Mouse (Mus musculus): ENCODE data around the gene Nrxn1. TPM values are rescaled to one million over a fixed set of nuclear protein-coding genes. Genes with fewer than 3 reads are reported as not detected.
"Not testable (repeated sequence)": the region's sequence is repeated elsewhere in the genome, so short reads cannot be mapped to it uniquely, and the experiment has no call there.

The Nrxn1 gene
- polyA plus RNA-seq, 1 experiment from 2014 or later = 41.7 TPM

DNA sequence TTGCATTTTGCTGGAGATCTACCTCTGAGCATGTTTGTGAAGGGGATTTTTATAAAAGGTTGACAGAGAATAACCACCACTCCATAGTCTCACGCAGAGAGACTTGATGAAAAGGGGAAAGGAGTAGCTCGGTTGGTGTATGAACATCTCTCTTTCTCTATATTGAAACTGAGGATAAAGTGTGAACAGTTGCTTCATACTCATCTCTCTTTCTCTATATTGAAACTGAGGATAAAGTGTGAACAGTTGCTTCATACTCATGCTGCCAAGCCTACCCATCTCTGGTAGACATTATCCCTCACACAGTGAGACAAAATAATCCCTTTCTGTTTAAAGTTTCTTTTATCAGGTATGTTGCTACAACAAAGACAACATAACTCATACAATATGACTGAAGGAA, 854.4 kb downstream of the Nrxn1 start:
- H3K4me3 ChIP-seq (replicated peaks) = no peak overlapping the region
- no peak overlapping the region for H3K9ac ChIP-seq
- H3K4me1 ChIP-seq = no peaks in the 10 kb centered on the region
- H3K9me3 ChIP-seq = no peaks in the 10 kb centered on the region
- H3K36me3 ChIP-seq (replicated peaks) = no peaks in the 10 kb centered on the region
- H3K27me3 ChIP-seq = no peaks in the 10 kb centered on the region
- WGBS = 94% methylated on average over 2 of the region's 2 CpGs
- H3K4me2 ChIP-seq = no peak overlapping the region
- H3K27ac ChIP-seq = no peak overlapping the region
- no peak for ATAC-seq (ENCODE audit: low FRiP score)

DNA sequence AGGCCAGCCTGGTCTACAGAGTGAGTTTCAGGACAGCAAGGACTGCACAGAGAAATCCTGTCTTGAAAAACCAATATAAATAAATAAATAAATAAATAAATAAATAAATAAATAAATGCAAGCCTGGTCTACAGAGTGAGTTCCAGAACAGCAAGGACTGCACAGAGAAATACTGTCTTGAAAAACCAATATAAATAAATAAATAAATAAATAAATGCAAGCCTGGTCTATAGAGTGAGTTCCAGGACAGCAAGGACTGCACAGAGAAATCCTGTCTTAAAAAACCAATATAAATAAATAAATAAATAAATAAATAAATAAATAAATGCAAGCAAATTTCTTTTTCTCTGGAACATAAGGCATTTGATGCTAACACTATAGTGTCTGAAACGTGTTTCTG, 857.2 kb downstream of the Nrxn1 start:
- not testable (repeated sequence) for H3K27ac ChIP-seq; H3K27me3 ChIP-seq; H3K4me2 ChIP-seq; H3K9me3 ChIP-seq; H3K4me1 ChIP-seq; H3K9ac ChIP-seq; H3K4me3 ChIP-seq (replicated peaks); H3K36me3 ChIP-seq (replicated peaks)
- 0 out of 2 replicates have a peak, but pooled peaks have one; percentile 39 for ATAC-seq (ENCODE audit: low FRiP score)
- 72% methylated on average over 1 of the region's 1 CpGs for WGBS

DNA sequence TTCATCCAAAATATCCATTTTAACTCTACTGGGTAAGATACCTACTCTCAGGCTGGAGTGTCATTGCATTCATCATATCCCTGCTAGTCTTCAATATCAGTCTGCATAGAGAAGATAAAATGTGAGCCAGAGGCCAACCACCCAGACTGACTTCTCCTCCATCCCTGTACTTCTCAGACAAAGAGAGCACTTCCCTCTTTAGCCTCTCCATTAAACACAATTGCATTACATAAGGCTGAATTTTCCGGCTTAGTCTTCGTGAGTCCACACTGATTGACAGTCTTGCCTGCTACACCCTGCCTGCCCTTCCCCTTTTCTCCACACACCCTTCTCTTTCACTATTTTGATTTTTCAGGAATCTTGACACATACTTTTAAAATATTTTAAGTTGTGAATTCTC, 858.1 kb downstream of the Nrxn1 start:
- H3K36me3 ChIP-seq (replicated peaks) = no peaks in the 10 kb centered on the region

DNA sequence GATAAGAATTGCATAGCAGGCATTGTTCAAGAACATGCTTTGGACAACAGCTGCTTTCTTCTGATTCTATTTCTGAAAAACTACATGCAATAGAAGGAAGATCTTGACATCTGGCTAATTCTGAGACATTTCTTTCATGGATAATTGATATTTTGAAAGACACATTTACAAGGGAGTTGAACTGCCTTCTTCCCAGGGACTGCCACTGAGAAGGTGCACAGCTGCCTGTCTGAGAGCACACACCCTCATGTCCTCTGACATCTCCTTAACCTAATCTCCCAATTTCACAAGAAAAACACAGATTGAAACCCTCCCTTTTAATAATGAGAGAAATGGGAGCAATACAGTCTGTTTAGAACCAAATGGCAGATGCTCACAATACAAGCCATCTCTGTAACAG, 884.3 kb downstream of the Nrxn1 start:
- H3K4me1 ChIP-seq = peaks cover 4% of the 10 kb centered on the region; the same call in 1 of the 2 replicates
- H3K4me3 ChIP-seq (replicated peaks) = no peak overlapping the region
- no peaks in the 10 kb centered on the region for H3K9me3 ChIP-seq
- H3K27ac ChIP-seq = peak overlapping the region; percentile 8; the same call in 1 of the 2 replicates
- peak; percentile 27; the same call in 1 of the 2 replicates for ATAC-seq (ENCODE audit: low FRiP score)
- H3K4me2 ChIP-seq = no peak overlapping the region
- no peaks in the 10 kb centered on the region for H3K27me3 ChIP-seq
- no peaks in the 10 kb centered on the region for H3K36me3 ChIP-seq (replicated peaks)
- H3K9ac ChIP-seq = no peak overlapping the region

More for the DNA sequence above, 858.1 kb downstream of the Nrxn1 start:
- H3K4me3 ChIP-seq (replicated peaks) = no peak overlapping the region
- no peak overlapping the region for H3K4me2 ChIP-seq
- no peak overlapping the region for H3K27ac ChIP-seq
- no peaks in the 10 kb centered on the region for H3K9me3 ChIP-seq
- H3K27me3 ChIP-seq = no peaks in the 10 kb centered on the region
- no peaks in the 10 kb centered on the region for H3K4me1 ChIP-seq
- no peak overlapping the region for H3K9ac ChIP-seq
- WGBS = 84% methylated on average over 2 of the region's 2 CpGs
- no peak for ATAC-seq (ENCODE audit: low FRiP score)

DNA sequence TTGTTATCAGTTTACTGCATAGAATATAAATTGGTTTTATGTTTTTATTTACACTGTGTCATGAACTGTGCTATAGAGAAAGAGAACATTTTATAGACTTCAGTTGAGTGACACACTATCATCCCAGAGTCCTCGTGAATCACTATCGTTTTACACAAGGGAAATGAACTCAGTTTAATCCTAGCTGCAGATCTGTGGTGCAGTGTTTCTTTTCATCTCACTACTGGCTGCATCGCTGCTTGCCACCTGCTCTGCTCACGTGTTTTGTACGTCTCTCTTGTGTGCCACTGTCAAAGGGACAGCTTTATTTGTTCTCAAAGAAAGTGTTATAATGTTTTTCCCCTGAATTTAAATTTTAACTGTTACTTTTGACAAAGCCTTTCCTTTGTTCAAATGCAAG, 885.3 kb downstream of the Nrxn1 start:
- ATAC-seq (ENCODE audit: low FRiP score) = peak; percentile 55; the same call in 1 of the 2 replicates
- H3K4me3 ChIP-seq (replicated peaks) = no peak overlapping the region
- H3K4me1 ChIP-seq = peaks cover 4% of the 10 kb centered on the region; the same call in 1 of the 2 replicates
- no peak overlapping the region for H3K27ac ChIP-seq
- H3K9ac ChIP-seq = no peak overlapping the region
- no peaks in the 10 kb centered on the region for H3K9me3 ChIP-seq
- H3K36me3 ChIP-seq (replicated peaks) = no peaks in the 10 kb centered on the region
- WGBS = 33% methylated on average over 5 of the region's 5 CpGs
- no peak overlapping the region for H3K4me2 ChIP-seq
- no peaks in the 10 kb centered on the region for H3K27me3 ChIP-seq

DNA sequence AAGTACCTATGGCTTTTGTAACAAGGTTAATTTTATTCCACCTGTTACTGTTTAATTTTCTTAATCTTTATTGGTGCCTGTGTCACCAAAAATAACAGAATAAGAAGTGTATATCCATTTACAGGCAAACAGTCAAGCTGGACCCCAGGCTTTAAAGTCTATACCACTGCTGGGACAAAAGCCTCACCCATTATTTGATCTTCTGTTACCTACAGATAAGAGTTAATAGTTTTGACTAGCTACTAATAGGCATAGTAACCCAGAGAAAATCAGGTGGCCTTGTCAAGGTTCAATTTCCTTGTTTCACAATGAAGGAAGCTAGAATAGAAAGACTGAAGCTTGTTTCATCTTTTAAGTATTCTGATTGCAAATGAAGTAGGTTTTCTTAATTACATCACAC, 888.9 kb downstream of the Nrxn1 start:
- H3K9ac ChIP-seq = no peak overlapping the region
- no peak overlapping the region for H3K4me3 ChIP-seq (replicated peaks)
- H3K27me3 ChIP-seq = no peaks in the 10 kb centered on the region
- H3K36me3 ChIP-seq (replicated peaks) = no peaks in the 10 kb centered on the region
- H3K9me3 ChIP-seq = no peaks in the 10 kb centered on the region
- no peak overlapping the region for H3K27ac ChIP-seq
- no peak overlapping the region for H3K4me2 ChIP-seq
- H3K4me1 ChIP-seq = peaks cover 4% of the 10 kb centered on the region; the same call in 1 of the 2 replicates
- no peak for ATAC-seq (ENCODE audit: low FRiP score)

DNA sequence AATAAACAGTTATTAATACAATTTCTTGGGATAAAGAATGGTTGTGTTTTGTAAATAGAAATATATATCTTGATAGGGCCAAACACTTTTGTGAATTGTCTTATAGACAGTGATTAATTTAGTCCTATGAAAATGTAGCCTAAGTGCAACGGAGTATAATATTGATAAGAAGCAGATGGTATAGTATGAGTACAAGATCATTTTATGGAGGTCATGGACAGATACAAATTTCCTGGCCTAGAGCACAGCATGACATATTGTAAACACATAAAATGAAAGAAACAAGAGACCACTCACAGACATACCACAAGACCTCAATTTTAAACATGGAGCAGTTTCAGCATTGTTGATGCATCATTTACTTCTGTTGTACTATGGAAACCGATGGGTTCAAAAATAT, 890.1 kb downstream of the Nrxn1 start:
- no peak overlapping the region for H3K27ac ChIP-seq
- no peak for ATAC-seq (ENCODE audit: low FRiP score)

DNA sequence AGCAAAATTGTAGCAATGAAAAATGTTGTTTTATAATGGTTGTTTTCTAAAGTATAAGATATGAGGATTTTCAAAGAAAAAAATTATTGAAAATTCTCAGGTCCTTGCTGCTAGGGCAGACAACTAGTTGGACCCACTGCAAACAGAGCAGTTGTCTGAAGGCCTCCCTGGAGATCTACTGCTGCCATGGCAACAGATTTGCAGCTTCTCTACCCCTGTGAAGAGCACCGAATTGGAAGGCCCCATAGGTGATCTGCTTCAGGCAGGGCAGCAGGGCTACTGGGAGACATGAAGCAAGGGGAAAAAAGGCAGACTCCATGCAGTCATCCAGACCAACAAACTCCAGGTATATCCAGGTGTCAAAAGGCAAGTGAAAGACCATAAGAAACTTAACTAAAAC, 896.1 kb downstream of the Nrxn1 start:
- Histone ChIP-seq H3K4me1 (no peaks in the 10 kb centered on the region), H3K27me3 (no peaks in the 10 kb centered on the region), H3K9ac (no peak overlapping the region), H3K4me2 (no peak overlapping the region), H3K36me3 (replicated peaks) (no peaks in the 10 kb centered on the region), H3K27ac (no peak overlapping the region), H3K9me3 (no peaks in the 10 kb centered on the region), H3K4me3 (replicated peaks) (no peak overlapping the region)
- WGBS = 5% methylated on average over 1 of the region's 1 CpGs
- ATAC-seq (ENCODE audit: low FRiP score) = peak; percentile 58; the same call in 1 of the 2 replicates

More for the DNA sequence above, 890.1 kb downstream of the Nrxn1 start:
- Histone ChIP-seq H3K36me3 (replicated peaks) (no peaks in the 10 kb centered on the region), H3K4me1 (no peaks in the 10 kb centered on the region), H3K9ac (no peak overlapping the region), H3K4me3 (replicated peaks) (no peak overlapping the region), H3K27me3 (no peaks in the 10 kb centered on the region), H3K4me2 (no peak overlapping the region), H3K9me3 (no peaks in the 10 kb centered on the region)
- 92% methylated on average over 2 of the region's 2 CpGs for WGBS

DNA sequence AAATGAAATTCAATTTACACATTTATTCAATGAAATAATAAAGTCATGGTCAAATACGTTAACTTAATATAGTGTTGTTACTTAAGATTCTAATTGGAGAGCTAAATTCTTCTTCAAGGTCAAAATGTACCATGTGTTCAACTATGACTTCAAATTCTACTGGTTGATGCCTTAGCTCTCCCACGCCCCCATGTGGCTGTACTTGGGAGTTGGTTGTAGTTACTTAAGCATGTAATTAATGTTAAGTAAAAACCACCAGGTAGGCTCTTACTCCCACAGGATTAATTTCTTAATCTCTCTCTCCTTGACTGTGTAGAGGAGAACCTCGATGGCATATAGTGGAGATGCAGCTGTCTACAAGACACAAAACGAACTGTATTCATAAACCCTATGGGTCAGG, 951.3 kb downstream of the Nrxn1 start:
- H3K4me2 ChIP-seq = no peak overlapping the region
- H3K27ac ChIP-seq = no peak overlapping the region
- H3K9me3 ChIP-seq = no peaks in the 10 kb centered on the region
- no peaks in the 10 kb centered on the region for H3K36me3 ChIP-seq (replicated peaks)
- ATAC-seq (ENCODE audit: low FRiP score) = no peak
- no peak overlapping the region for H3K9ac ChIP-seq
- no peaks in the 10 kb centered on the region for H3K27me3 ChIP-seq
- no peak overlapping the region for H3K4me3 ChIP-seq (replicated peaks)
- H3K4me1 ChIP-seq = no peaks in the 10 kb centered on the region
- 52% methylated on average over 4 of the region's 4 CpGs for WGBS

DNA sequence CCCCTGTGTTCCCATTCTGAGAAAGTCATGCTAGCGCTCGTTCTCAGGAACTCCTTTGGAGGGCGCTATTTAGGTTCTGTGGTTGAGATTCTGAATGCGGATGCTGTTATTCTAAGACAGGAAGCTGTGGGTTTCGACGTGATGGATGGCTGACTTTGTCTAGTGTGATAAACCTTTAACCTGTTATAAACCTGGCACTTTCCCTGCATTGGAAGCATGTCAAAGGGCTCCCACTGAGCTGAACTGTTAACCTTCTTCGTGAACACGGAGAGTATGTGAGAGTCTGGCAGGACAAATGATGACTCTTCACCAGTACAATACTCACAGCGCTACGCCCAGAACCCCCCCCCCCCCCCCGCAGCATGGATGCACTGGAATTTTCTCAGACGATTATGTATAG, 962.0 kb downstream of the Nrxn1 start:
- 74% methylated on average over 11 of the region's 12 CpGs for WGBS

DNA sequence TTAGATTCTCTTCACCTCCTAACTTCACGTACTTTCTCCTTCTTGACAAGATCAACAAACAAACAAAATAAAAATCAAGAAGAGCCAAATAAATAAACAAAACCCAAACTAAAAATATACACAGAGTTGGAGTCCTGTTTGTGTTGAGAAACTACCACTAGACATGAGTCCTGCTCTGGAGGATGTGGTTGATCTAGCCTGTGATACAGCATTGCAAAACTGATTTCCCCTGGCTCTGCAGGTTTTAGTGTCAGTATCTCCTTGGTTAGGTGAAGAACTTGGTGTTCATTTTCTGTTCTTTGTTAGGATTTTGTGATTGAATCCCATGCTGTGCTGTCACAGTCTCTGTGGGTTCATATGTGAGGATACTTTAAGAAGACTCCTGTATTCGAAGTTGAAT, 963.7 kb downstream of the Nrxn1 start:
- Histone ChIP-seq H3K9ac (no peak overlapping the region), H3K4me2 (no peak overlapping the region), H3K4me3 (replicated peaks) (no peak overlapping the region), H3K4me1 (no peaks in the 10 kb centered on the region), H3K36me3 (replicated peaks) (no peaks in the 10 kb centered on the region), H3K27me3 (no peaks in the 10 kb centered on the region), H3K9me3 (no peaks in the 10 kb centered on the region), H3K27ac (no peak overlapping the region)
- ATAC-seq (ENCODE audit: low FRiP score) = no peak
- WGBS = 88% methylated on average over 2 of the region's 2 CpGs

More for the DNA sequence above, 962.0 kb downstream of the Nrxn1 start:
- 0 out of 2 replicates have a peak, but pooled peaks have one; percentile 23 for ATAC-seq (ENCODE audit: low FRiP score)
- Histone ChIP-seq H3K9me3 (no peaks in the 10 kb centered on the region), H3K27ac (no peak overlapping the region), H3K4me2 (no peak overlapping the region), H3K27me3 (no peaks in the 10 kb centered on the region), H3K9ac (no peak overlapping the region), H3K4me1 (no peaks in the 10 kb centered on the region), H3K4me3 (replicated peaks) (no peak overlapping the region), H3K36me3 (replicated peaks) (no peaks in the 10 kb centered on the region)

DNA sequence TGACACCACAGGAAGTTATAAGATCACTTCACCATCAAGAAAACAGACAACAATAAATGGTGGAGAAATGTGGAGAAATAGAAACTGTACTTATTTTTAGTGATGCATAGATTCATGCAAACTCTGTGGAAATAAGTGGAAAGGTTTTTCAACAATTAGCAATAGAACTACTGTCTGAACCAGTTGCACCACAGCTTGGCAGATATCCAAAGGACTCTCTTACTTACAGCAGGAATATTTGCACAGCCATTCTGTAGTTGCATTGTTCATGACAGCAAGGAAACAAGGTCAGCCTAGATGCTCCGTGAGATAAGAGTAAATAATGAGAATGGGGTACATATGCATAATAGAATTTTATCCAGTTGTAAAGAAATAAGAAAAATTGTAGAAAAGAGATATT, 965.3 kb downstream of the Nrxn1 start:
- no peaks in the 10 kb centered on the region for H3K36me3 ChIP-seq (replicated peaks)
- no peak for ATAC-seq (ENCODE audit: low FRiP score)
- no peak overlapping the region for H3K27ac ChIP-seq
- no peaks in the 10 kb centered on the region for H3K27me3 ChIP-seq
- H3K9me3 ChIP-seq = no peaks in the 10 kb centered on the region
- 77% methylated on average over 1 of the region's 1 CpGs for WGBS
- H3K4me3 ChIP-seq (replicated peaks) = no peak overlapping the region
- H3K9ac ChIP-seq = no peak overlapping the region
- no peaks in the 10 kb centered on the region for H3K4me1 ChIP-seq
- no peak overlapping the region for H3K4me2 ChIP-seq

DNA sequence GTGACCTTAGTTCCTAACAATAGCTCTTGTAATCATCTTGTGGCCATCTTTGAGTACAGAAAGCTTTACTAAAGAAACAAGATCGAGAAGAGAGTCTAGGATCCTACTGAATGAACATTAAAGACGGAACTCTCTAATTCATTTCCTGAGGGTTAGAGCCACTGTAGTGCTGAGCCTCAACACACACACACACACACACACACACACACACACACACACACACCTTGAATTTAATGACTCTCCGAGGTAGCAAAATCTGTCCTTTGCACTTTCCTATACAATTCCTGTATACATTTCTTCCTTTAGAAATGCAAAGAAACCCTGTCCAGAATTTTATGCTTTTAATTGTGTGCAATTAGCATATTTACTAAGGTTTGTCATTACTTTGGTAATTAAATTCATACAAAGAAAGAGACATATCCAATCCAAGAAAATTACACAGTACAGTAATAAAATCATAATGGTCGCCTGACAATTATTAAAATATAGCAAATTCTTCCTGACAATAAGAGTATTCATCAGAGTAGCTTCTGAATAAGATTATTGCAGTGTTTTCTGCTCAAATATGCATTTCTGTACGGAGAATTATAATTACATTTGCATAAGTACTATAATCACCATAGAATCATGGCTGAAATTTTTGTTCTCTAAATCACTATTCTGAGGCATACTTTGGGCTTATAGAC, 969.9 kb downstream of the Nrxn1 start:
- H3K9me3 ChIP-seq = no peaks in the 10 kb centered on the region
- H3K9ac ChIP-seq = no peak overlapping the region
- H3K27ac ChIP-seq = no peak overlapping the region
- no peaks in the 10 kb centered on the region for H3K27me3 ChIP-seq
- no peaks in the 10 kb centered on the region for H3K4me1 ChIP-seq
- whole genome bisulfite sequencing = 78% methylated on average over 5 of the region's 5 CpGs
- ATAC-seq (ENCODE audit: low FRiP score) = no peak
- H3K36me3 ChIP-seq (replicated peaks) = no peaks in the 10 kb centered on the region
- no peak overlapping the region for H3K4me3 ChIP-seq (replicated peaks)
- H3K4me2 ChIP-seq = no peak overlapping the region

All from forebrain, embryonic 12.5 days (tissue).